Mouse (Mus musculus) urinary bladder, adult 18-20 months (tissue): Measurements from ENCODE around the gene Ankrd65.

Experiments
- DNase-seq, 2 experiments: peaks; one replicate each; pipeline ENCODE4 v3.0.0; 2022; ENCODE audit warnings: low spot score in 2 of 2, mixed read lengths in 2 of 2

Gene Ankrd65

DNA sequence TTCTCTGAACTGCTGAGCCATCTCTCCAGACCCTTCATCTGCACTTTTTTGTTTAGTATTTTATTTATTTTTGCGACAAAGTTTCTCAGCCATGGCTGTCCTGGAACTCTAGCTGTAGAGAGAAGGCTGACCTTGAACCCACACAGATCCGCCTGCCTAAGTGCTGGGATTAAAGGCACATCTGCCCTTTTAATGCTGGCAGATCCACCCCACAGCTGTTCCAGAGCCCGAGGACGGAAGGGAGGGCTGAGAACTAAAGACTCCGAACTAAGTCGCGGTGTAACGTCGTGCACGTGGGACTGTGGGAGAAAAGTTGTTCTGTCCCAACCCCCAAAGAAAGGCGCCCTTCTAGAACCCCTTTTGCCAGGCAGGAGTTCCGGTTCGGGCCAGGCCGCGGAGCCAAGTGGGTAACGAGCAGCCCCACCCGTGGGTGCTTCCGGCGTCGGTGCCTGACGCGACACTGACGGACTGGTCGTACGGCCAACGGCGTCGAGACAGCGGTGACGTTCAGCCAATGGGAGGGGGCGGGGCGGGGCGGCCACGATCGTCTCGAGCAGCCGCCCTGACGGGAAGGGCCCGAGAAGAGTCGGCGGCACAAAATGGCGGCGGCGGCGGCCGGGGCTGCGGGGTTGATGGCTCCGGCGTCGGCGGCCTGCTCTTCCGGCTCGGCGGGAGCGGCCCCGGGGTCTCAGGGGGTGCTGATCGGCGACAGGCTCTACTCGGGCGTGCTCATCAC is 21.9 kb downstream of the Ankrd65 start, which contains the start of gene Ccnl2:
Gene Ccnl2 (plus strand): TSS at position 561 of the 736 bp plus-strand sequence.
- DNase-seq: peak; percentile 80 to 93

DNA sequence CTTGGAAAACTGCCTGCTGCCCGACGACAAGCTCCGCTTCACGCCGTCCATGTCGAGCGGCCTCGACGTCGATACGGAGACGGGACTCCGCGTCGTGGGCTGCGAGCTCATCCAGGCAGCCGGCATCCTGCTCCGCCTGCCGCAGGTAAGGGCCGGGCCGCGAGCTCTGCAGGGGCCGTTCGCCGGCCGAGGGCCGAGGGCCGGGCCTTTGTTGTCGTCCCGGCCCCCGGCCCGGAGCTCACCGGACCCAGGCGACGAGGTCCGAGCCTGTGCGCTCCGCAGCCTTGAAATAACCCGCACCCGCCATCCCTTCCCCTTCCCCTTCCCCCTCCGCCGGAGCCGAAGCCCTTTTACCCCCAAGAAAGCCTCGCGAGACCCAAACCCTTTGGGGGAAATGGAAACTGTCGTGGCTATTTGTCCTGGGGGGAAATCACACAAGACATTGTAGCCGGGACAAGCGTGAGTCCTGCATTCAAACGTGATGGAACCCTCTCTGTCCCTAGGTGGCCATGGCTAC is 22.5 kb downstream of the Ankrd65 start:
- no peak for DNase-seq

DNA sequence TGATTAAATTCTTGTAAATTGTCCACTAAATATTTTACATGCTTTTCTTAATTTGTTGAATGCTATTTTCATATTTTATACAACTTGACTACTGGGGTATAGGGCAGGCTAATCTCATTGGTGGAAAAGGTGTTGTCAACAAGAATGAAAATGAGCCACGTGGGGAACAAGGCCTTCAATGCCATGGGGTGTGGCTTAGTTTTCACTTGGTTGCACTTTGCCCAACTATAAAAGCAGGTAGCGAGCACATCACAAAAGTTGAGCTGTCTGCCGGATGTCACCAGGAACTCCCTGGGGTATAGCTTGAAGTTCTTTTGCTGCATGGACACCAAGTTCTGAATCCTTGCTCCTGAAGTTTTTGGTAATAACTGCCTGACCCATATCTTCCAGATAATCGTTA is 27.3 kb downstream of the Ankrd65 start:
- no peak for DNase-seq

DNA sequence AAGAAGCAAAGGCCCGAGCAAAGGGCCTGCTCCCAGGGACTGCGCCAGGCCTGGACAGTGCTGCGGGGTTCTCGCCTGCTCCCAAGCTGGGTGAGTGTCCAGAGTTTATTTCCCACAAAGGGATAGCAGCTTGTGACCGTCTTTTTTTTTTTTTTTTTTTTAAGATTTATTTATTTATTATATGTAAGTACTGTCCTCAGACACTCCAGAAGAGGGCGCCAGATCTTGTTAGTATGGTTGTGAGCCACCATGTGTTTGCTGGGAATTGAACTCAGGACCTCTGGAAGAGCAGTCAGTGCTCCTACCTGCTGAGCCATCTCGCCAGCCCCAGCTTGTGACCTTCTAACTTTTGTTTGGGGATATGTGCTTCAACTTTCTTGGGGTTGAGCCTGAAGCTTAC is 30.8 kb downstream of the Ankrd65 start:
- DNase-seq: no peak

GRCm38 (mm10) chr4:155823443-155823842 is 33.2 kb downstream of the Ankrd65 start:
- no peak for DNase-seq

- no peak for DNase-seq
Observed at GRCm38 (mm10) chr4:155829866-155830265, 39.6 kb downstream of the Ankrd65 start.

DNA sequence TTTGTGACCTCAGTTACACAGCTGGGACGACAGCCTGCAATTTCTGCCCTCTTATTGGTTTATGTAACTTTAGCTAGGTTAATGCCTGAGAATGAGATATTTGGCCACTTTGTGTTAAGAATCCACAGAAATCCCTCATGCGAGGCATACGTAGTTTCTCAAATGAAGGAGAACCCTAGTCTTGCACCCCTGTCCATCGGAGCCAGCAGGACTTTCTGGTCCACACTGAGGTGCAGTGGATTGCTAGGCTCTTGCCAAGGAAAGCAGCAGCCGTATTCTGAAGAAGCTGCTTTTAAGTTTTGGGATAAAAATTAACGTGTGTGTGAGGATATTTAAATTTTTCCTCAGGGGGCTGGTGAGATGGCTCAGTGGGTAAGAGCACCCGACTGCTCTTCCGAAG is 40.4 kb downstream of the Ankrd65 start:
- no peak for DNase-seq

GRCm38 (mm10) chr4:155831205-155831766 is 41.0 kb downstream of the Ankrd65 start, which contains the start of gene Aurkaip1:
TSS of gene Aurkaip1 (plus strand) at chr4:155831272.
- peak; percentile 88 for DNase-seq

- peak in 1 of 2 experiments; percentile 48 for DNase-seq
Observed at GRCm38 (mm10) chr4:155831831-155832230, 41.6 kb downstream of the Ankrd65 start.

DNA sequence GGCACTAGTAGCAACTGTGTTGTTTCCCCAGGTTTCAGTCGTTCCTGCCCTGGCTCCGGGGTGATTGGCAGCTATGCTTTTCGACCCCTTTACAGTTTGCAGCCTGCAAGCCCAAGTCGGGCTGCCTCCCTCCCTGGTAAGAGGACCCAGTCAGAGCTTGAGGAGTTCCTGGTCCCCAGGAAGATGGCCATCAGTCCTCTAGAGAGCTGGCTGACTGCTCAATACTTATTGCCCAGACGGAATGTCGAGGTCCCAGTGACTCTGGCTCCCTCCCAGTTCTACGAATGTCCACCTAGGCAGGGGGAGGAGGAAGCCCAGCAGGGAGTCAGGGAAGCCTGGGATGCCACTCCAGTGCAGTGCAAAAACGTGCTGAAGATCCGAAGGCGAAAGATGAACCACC is 42.1 kb downstream of the Ankrd65 start:
- no peak for DNase-seq

DNA sequence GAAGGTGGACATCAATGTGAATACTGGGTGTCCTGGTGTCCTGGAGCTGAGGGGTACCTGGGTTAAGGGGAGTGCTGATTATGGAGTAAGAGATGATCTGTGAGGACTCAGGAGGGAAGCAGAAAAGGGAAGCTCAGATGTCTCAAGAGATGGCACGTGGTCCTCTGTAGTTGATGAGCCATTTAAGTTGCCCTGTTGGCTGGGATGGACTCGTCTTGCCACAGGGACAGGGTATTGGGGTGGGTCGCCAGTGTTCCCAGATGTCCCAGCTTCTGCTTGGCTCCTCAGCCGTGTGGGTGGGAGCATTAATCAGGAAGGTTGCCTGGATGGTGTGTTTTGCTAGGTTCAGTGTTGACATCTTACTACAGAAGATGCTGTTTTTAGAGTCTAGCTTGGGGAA is 43.0 kb downstream of the Ankrd65 start:
- DNase-seq: no peak

GRCm38 (mm10) chr4:155833836-155834235 is 43.6 kb downstream of the Ankrd65 start:
- DNase-seq: peak; percentile 40 to 75

DNA sequence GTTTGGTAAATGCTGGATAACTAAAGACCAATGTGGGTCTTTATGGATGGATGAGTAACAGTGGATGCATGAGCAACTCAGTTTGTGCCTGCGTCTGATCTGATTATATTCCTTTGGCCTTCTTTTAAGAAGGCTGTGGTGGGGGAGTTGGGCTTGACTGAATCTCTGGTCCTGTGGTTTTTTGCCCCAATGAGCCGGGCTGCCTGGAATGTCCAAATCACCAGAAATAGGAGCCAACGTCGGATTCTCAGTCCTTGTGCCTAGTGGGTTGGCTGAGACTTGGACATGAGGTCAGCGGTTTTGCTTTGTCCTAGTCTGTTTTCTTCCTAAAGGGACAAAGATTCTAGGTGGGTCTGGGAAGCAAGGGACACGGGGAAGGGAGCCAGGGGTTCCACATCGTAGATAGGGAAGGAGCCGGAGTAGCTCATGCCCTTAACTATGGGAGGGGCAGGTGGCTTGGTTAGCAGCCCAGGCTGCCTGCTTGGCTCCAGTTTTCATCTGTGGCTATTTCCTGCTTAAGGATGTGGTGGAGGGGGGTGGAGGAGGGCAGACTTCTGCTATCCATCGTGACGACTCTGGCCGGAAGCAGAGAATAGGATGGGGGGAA is 47.3 kb downstream of the Ankrd65 start:
- DNase-seq: no peak

- DNase-seq: no peak
Observed at GRCm38 (mm10) chr4:155838187-155839153, 48.2 kb downstream of the Ankrd65 start.

- peak in 1 of 2 experiments; percentile 84 for DNase-seq
Observed at GRCm38 (mm10) chr4:155839483-155839910, 49.3 kb downstream of the Ankrd65 start, which contains the start of gene Mxra8. TSS of gene Mxra8 (plus strand) at chr4:155839680.

DNA sequence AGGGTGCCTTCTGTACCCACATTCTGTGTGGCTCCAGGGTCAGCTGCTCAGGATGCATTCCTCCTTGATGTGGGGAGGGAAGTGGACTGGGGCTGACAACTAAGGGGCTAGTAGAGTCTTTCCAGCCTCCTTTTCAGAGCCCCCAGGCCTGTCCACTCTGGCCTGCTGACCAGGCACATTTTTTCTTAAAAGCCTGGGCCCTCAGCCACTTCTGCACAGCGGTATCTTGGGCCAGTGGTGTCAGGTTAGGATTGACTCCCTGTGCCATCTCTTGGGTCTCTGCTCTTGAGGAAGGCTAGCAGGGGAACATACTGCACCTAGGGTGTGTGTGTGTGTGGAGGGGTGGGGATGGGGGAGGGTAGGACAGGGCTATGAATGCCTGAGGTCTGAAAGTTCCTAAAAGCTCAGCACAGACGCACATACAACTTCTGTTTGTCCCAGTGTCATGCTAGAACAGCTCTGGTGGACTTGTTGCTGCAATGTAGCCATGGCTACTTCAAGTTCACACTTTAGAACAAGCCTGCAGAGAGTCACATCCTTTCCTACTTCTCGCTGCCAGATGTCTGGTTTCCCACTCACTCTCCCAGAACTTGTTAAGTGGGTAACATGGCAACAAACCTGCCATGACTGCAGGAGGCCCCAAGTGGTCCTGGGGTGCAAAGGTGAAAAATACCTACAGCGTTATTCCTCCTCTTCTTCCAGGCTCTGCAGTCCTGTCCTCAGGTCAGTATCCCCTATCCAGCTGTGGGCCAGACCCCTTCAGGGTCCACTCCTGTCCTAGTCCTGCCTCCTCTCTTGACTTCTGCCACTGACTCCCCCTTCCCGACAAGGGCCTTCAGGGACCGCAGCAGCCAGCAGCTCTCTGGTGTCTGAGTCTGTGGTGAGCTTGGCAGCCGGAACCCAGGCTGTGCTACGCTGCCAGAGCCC is 50.1 kb downstream of the Ankrd65 start:
- no peak for DNase-seq

- peak; percentile 50 to 56 for DNase-seq
Observed at GRCm38 (mm10) chr4:155841003-155841454, 50.8 kb downstream of the Ankrd65 start.

DNA sequence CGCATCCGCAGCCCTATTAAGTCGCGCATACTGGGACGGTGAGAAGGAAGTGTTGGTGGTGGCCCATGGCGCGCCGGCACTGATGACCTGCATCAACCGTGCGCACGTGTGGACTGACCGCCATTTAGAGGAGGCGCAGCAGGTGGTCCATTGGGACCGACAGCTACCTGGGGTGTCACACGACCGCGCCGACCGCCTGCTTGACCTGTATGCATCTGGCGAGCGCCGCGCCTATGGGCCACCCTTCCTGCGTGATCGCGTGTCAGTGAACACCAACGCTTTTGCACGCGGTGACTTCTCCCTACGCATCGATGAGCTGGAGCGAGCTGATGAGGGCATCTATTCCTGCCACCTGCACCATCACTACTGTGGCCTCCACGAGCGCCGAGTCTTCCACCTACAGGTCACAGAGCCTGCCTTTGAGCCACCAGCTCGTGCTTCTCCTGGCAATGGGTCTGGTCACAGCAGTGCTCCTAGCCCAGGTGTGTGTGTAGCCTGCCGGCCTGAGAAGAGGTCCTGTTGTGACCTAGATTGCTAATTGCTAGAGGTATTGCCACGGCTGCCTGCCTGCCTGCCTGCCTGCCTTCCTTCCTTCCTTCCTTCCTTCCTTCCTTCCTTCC is 51.5 kb downstream of the Ankrd65 start:
- DNase-seq: no peak

DNA sequence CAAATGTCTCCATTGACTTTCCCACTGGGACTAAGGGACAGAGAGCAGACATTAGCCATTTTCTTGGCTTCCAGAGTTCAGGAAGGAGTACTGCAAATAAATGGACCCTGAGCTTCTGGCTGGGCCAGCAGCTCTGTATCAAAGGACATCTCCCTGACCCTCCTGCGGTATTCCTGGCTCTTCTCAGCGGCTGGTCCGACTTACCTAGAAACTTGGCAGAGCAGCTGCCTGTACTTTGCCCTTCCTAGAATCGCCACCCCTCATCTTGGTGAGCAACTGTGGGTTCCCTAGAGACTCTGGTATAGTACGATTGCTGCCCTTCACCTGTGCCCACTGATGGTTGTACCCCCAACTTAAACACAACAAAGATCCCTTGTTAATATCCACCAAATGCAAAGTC is 53.0 kb downstream of the Ankrd65 start:
- DNase-seq: no peak
